Mouse (Mus musculus) midbrain, embryonic 15.5 days (tissue): ENCODE data around the gene Rbms3. TPM values are rescaled to one million over a fixed set of nuclear protein-coding genes. Genes with fewer than 3 reads are reported as not detected.

Experiments used
- ATAC-seq: fragments of 200-750 bp; cut with Nextera tagmentation; replicated peaks from 2 replicates; pipeline ENCODE4 v1.8.0; 2017; ENCODE audit warnings: moderate TSS enrichment
- H3K27ac ChIP-seq: fragments of 300-500 bp; sonication (generic); 2 replicates; pipeline ENCODE4 v1.5.1; 2015; ENCODE audit warnings: mild to moderate bottlenecking, inconsistent platforms
- H3K27me3 ChIP-seq: fragments of 300-500 bp; sonication (generic); replicated peaks from 2 replicates; pipeline ENCODE4 v1.6.1; 2015; ENCODE audit warnings: inconsistent platforms
- H3K36me3 ChIP-seq: fragments of 300-500 bp; sonication (generic); replicated peaks from 2 replicates; pipeline ENCODE4 v1.6.1; 2015; ENCODE audit warnings: inconsistent platforms
- H3K4me1 ChIP-seq: fragments of 300-500 bp; sonication (generic); 2 replicates; pipeline ENCODE4 v1.6.1; 2015; ENCODE audit warnings: inconsistent platforms
- H3K4me2 ChIP-seq: fragments of 300-500 bp; sonication (generic); 2 replicates; pipeline ENCODE4 v1.6.1; 2015; ENCODE audit warnings: inconsistent platforms, mild to moderate bottlenecking, moderate library complexity
- H3K4me3 ChIP-seq: fragments of 300-500 bp; sonication (generic); 2 replicates; pipeline ENCODE4 v1.5.1; 2015; ENCODE audit warnings: mild to moderate bottlenecking, inconsistent platforms
- H3K9ac ChIP-seq: fragments of 300-500 bp; sonication (generic); 2 replicates; pipeline ENCODE4 v1.6.1; 2015; ENCODE audit warnings: mild to moderate bottlenecking, inconsistent platforms
- H3K9me3 ChIP-seq: fragments of 300-500 bp; sonication (generic); 2 replicates; pipeline ENCODE4 v1.6.1; 2016; ENCODE audit warnings: inconsistent platforms
- WGBS: fragments of 180-500 bp; shearing (Covaris S2); methylation state at CpG from one replicate; pipeline ENCODE4 v1.1.7; 2015; ENCODE audit warnings: mixed read lengths; 5-methylcytosine and 5-hydroxymethylcytosine counted together
- polyA plus RNA-seq: library from polyadenylated mRNA; unstranded; fragments of >200 nt; fragmentation: Nextera tagmentation; extraction: Ambion mirVana; gene quantifications from 2 replicates; pipeline ENCODE4 v1.2.1, GENCODE M21; 2015

Rbms3 gene
- polyA plus RNA-seq, 1 experiment from 2014 or later, result 51.9 TPM

DNA sequence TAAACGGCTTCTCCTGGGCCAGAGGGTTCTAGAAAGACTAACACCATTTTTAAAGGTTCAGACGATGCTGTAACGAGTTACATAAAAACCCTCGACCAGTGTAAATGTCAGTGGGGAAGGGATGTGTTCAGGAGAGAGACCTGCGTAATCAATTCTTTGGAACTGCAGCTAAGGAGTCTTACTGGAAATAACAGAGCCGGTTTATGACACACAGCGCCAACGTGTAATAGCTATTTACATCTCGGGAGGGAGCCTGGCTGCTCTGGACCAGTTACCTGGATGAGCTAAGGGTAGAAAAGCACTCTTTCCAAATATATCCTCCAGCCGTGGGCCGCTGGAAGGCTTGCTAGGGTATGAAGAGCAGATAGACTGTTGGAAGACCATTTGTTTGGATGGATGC lies 598.5 kb downstream of the Rbms3 start:
- Histone ChIP-seq H3K4me1 (no peaks in the 10 kb centered on the region), H3K27me3 (no peaks in the 10 kb centered on the region), H3K4me2 (no peak overlapping the region), H3K36me3 (no peaks in the 10 kb centered on the region), H3K9me3 (no peaks in the 10 kb centered on the region), H3K9ac (no peak overlapping the region), H3K27ac (no peak overlapping the region), H3K4me3 (no peak overlapping the region)
- ATAC-seq, result no peak
- 70% methylated on average over 11 of the region's 11 CpGs for WGBS

GRCm38 (mm10) chr9:117030837-117031236 lies 598.9 kb downstream of the Rbms3 start:
- no peaks in the 10 kb centered on the region for H3K36me3 ChIP-seq
- no peak overlapping the region for H3K9ac ChIP-seq
- no peak overlapping the region for H3K27ac ChIP-seq
- no peaks in the 10 kb centered on the region for H3K4me1 ChIP-seq
- H3K27me3 ChIP-seq, result no peaks in the 10 kb centered on the region
- no peak for ATAC-seq
- no peaks in the 10 kb centered on the region for H3K9me3 ChIP-seq
- H3K4me3 ChIP-seq, result no peak overlapping the region
- WGBS, result 44% methylated on average over 6 of the region's 6 CpGs
- H3K4me2 ChIP-seq, result no peak overlapping the region

DNA sequence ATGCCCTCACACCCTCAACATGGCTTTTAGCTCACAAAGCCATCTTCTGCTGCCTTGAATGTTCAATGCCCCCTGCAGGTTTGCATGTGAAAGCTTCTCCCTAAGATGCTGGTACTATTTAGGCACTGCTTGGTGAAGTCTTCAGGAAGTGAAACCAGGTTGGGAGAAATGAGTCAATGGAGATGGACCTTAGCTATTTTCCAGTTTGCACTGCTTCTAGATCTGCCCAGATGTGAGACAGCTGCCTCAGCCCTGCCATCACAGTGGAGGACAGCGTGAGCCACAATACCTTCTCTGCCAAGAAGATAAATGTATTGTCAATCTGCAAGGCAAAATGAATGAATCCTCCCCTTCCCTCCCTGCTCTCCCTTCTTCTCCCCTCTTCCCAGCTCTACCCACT lies 599.8 kb downstream of the Rbms3 start:
- Histone ChIP-seq H3K9ac (no peak overlapping the region), H3K9me3 (no peaks in the 10 kb centered on the region), H3K4me1 (no peaks in the 10 kb centered on the region), H3K36me3 (no peaks in the 10 kb centered on the region), H3K4me2 (no peak overlapping the region), H3K27ac (no peak overlapping the region), H3K4me3 (no peak overlapping the region), H3K27me3 (no peaks in the 10 kb centered on the region)
- no peak for ATAC-seq
- WGBS, result 89% methylated on average over 1 of the region's 1 CpGs

DNA sequence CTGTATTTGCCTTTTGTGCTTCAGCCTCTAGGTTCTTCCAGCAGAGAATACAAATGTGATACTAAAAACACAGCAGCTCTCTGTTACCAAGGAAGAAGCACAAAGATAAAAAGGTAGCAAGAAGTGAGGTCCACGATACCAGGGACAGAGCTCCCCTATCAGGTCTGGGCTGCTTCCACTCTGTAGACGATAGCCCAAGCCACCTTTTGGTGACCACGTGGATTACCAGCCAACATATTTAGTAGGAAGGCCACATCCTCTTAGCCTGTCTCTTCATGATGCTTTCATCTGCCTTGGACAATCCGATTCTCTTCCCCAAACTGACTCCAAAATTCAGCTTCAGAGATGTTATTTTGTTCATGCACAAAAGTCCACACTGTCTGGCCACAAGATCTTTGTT lies 601.1 kb downstream of the Rbms3 start:
- WGBS, result 89% methylated on average over 4 of the region's 4 CpGs
- ATAC-seq, result no peak

GRCm38 (mm10) chr9:117022086-117022485 lies 607.6 kb downstream of the Rbms3 start:
- no peak overlapping the region for H3K4me2 ChIP-seq
- H3K4me3 ChIP-seq, result no peak overlapping the region
- H3K36me3 ChIP-seq, result no peaks in the 10 kb centered on the region
- no peak for ATAC-seq
- H3K27ac ChIP-seq, result no peak overlapping the region
- no peaks in the 10 kb centered on the region for H3K27me3 ChIP-seq
- 83% methylated on average over 6 of the region's 6 CpGs for WGBS
- no peak overlapping the region for H3K9ac ChIP-seq
- H3K4me1 ChIP-seq, result peaks cover 11% of the 10 kb centered on the region
- H3K9me3 ChIP-seq, result no peaks in the 10 kb centered on the region

More for the DNA sequence above, 601.1 kb downstream of the Rbms3 start:
- Histone ChIP-seq H3K36me3 (no peaks in the 10 kb centered on the region), H3K27ac (no peak overlapping the region), H3K4me3 (no peak overlapping the region), H3K4me2 (no peak overlapping the region), H3K27me3 (no peaks in the 10 kb centered on the region), H3K4me1 (no peaks in the 10 kb centered on the region), H3K9ac (no peak overlapping the region), H3K9me3 (no peaks in the 10 kb centered on the region)

DNA sequence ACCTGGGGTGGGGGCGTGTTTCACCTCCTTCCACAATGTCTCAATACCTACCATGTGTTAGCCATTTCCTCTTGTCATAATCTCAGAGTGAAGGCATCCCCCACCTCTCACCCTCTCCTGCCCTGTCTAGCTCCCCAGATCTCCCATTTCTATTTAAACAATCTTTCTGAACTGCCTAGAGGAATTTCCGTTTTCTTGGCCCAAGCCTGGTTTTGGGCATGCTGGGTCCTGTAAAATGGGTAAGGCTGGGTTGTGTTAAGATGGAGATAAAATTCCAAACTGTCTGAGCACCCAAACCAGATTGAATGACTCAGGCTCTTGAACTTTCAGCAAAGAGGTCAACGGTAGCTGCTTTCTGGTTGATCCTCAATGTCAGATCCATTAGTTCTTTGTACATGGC lies 608.2 kb downstream of the Rbms3 start:
- H3K27me3 ChIP-seq, result no peaks in the 10 kb centered on the region
- H3K27ac ChIP-seq, result no peak overlapping the region
- H3K9ac ChIP-seq, result no peak overlapping the region
- WGBS, result 92% methylated on average over 3 of the region's 3 CpGs
- H3K36me3 ChIP-seq, result no peaks in the 10 kb centered on the region
- H3K4me1 ChIP-seq, result peaks cover 11% of the 10 kb centered on the region
- no peak overlapping the region for H3K4me3 ChIP-seq
- ATAC-seq, result no peak
- H3K9me3 ChIP-seq, result no peaks in the 10 kb centered on the region
- no peak overlapping the region for H3K4me2 ChIP-seq

- H3K4me3 ChIP-seq, result no peak overlapping the region
- no peak overlapping the region for H3K27ac ChIP-seq
- H3K36me3 ChIP-seq, result no peaks in the 10 kb centered on the region
- H3K27me3 ChIP-seq, result no peaks in the 10 kb centered on the region
- H3K9me3 ChIP-seq, result no peaks in the 10 kb centered on the region
- no peak for ATAC-seq
- peaks cover 11% of the 10 kb centered on the region for H3K4me1 ChIP-seq
- no peak overlapping the region for H3K4me2 ChIP-seq
- 95% methylated on average over 2 of the region's 2 CpGs for WGBS
- no peak overlapping the region for H3K9ac ChIP-seq
These were observed 609.5 kb downstream of the Rbms3 start for GRCm38 (mm10) chr9:117020216-117020615.

DNA sequence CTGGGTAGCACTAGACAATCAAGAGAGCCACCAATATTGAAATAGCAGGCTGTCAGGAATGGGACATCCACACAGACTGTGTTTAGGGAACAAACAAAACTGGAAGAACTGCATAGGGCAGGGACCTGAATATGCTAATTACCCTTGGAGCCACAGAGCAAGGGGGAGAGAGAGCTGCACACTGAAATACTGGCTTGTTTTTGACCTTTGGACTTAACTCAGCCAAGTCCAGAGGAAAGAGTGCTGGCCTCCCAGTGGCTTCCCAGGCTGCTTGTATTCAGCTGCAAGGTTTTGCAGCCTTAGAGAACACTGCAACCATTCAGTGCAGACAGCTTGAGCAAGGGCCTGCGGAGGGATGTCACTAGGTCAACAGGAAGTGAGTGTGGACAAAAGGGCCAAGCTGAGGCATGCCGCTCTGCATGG lies 611.0 kb downstream of the Rbms3 start:
- Histone ChIP-seq H3K27me3 (no peaks in the 10 kb centered on the region), H3K9ac (no peak overlapping the region), H3K9me3 (no peaks in the 10 kb centered on the region), H3K4me3 (no peak overlapping the region), H3K27ac (peak overlapping the region; percentile 35; the same call in 1 of the 2 replicates), H3K36me3 (no peaks in the 10 kb centered on the region), H3K4me2 (no peak overlapping the region), H3K4me1 (peaks cover 11% of the 10 kb centered on the region)
- ATAC-seq, result no peak
- WGBS, result 19% methylated on average over 2 of the region's 2 CpGs

DNA sequence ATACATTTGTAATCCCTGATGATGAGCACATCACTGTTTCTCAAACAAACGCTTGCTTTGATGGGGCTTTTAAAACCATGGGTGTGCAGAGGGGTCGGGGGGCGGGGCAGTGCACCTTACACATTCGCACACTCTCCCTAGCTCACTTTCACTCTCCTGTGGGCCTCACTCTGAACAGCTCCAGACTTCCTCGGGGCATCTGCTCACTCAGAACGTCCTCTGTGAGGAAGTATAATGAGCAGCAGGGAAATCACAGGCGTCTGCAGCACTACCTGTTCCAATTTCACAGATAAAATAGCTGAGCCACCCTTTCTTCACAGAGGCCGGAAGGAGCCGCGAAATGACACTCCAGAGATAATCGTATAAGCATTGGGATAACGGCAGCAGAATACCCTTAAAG lies 611.4 kb downstream of the Rbms3 start:
- WGBS, result 43% methylated on average over 12 of the region's 12 CpGs
- Histone ChIP-seq H3K4me2 (no peak overlapping the region), H3K9ac (no peak overlapping the region), H3K4me3 (no peak overlapping the region), H3K36me3 (no peaks in the 10 kb centered on the region), H3K27ac (peak overlapping the region; percentile 35; the same call in 1 of the 2 replicates), H3K27me3 (no peaks in the 10 kb centered on the region), H3K9me3 (no peaks in the 10 kb centered on the region), H3K4me1 (peaks cover 11% of the 10 kb centered on the region)
- no peak for ATAC-seq

DNA sequence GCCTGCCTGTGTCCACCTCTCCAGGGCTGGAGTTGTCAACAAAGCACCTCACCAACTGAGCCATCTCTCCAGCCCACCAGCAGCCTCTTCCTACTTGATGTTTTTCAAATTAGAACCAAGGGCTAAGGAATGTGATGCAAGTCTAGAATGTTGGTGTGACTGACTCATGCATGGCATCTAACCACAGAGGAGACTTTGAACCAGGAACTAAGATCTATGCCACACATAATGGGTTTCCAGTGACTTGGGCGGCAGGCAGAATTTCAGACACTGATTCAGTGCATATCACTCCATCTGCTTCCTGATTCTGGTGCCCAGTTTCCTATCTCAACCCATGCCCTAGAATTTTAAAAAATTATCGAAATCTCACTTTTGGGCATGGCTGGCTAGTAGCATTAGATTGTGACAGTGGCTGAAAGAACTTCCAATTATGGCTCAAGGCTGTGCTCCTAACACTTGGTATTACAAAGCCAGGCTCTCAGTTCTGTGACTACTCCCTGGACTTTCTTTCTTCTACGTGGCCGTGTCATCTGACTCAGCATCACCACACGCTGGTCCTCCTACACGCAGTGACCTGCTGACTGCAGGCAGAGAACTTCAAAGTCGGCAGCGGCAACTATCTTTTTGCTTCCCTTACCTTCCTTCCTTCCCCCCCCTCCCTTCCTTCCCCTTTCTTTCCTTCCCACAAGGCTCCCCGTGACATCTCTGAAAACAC lies 613.0 kb downstream of the Rbms3 start:
- Histone ChIP-seq H3K4me2 (no peak overlapping the region), H3K27me3 (no peaks in the 10 kb centered on the region), H3K9me3 (no peaks in the 10 kb centered on the region), H3K36me3 (no peaks in the 10 kb centered on the region), H3K4me3 (no peak overlapping the region), H3K9ac (no peak overlapping the region), H3K27ac (no peak overlapping the region), H3K4me1 (peaks cover 11% of the 10 kb centered on the region)
- 83% methylated on average over 9 of the region's 9 CpGs for WGBS
- ATAC-seq, result no peak

DNA sequence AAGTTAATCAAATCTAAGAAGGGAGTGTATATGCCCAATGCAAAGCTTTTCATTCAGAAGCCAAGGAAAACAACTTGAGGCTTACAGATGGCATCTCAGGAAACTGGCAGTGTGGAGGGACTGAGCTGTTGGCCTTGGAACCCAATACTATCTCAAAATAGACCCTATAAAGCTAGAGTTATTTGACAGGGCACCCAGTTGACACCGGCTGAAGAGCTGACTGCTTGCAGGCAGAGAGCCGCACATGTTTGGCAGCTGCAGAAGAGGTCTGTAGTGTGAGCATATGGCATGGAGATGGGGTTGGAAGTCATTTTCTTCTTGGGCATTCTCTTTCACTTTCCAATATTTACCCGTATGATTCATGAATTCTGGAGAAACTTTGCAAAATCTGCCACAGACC lies 616.3 kb downstream of the Rbms3 start:
- Histone ChIP-seq H3K36me3 (no peaks in the 10 kb centered on the region), H3K4me2 (no peak overlapping the region), H3K9ac (no peak overlapping the region), H3K27me3 (no peaks in the 10 kb centered on the region), H3K4me3 (no peak overlapping the region), H3K4me1 (peaks cover 4% of the 10 kb centered on the region; the same call in 1 of the 2 replicates), H3K27ac (no peak overlapping the region), H3K9me3 (no peaks in the 10 kb centered on the region)
- 95% methylated on average over 3 of the region's 3 CpGs for WGBS
- ATAC-seq, result no peak

DNA sequence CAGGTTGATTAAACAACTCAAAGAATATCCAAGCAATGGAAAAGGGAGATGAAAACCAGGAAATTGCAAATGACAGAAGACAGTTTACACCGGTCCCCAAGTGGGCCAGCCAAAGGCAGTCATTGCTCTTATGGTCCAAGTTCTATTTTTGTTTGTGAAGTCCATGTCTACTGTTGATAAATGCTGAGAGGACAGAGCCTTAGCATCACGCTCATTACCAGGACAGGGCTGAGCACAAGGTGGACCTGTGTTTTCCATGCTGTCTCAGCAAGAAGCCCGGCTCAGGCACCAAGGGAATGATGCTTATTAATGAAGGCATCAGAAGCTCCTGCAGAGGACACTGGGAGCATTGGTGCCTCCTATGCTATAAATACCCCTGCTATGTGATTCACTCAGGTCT lies 618.9 kb downstream of the Rbms3 start:
- ATAC-seq, result no peak
- no peaks in the 10 kb centered on the region for H3K36me3 ChIP-seq

GRCm38 (mm10) chr9:117008194-117008593 lies 621.5 kb downstream of the Rbms3 start:
- 58% methylated on average over 1 of the region's 1 CpGs for WGBS
- H3K27me3 ChIP-seq, result no peaks in the 10 kb centered on the region
- no peaks in the 10 kb centered on the region for H3K9me3 ChIP-seq
- ATAC-seq, result no peak
- no peak overlapping the region for H3K4me3 ChIP-seq
- no peak overlapping the region for H3K4me2 ChIP-seq
- H3K9ac ChIP-seq, result no peak overlapping the region
- no peaks in the 10 kb centered on the region for H3K36me3 ChIP-seq
- no peaks in the 10 kb centered on the region for H3K4me1 ChIP-seq
- no peak overlapping the region for H3K27ac ChIP-seq

More for the DNA sequence above, 618.9 kb downstream of the Rbms3 start:
- Histone ChIP-seq H3K4me3 (no peak overlapping the region), H3K9ac (no peak overlapping the region), H3K9me3 (no peaks in the 10 kb centered on the region), H3K4me1 (no peaks in the 10 kb centered on the region), H3K27me3 (no peaks in the 10 kb centered on the region), H3K27ac (no peak overlapping the region), H3K4me2 (no peak overlapping the region)
- WGBS, result 87% methylated on average over 3 of the region's 3 CpGs
